In the genomic region with DNA sequence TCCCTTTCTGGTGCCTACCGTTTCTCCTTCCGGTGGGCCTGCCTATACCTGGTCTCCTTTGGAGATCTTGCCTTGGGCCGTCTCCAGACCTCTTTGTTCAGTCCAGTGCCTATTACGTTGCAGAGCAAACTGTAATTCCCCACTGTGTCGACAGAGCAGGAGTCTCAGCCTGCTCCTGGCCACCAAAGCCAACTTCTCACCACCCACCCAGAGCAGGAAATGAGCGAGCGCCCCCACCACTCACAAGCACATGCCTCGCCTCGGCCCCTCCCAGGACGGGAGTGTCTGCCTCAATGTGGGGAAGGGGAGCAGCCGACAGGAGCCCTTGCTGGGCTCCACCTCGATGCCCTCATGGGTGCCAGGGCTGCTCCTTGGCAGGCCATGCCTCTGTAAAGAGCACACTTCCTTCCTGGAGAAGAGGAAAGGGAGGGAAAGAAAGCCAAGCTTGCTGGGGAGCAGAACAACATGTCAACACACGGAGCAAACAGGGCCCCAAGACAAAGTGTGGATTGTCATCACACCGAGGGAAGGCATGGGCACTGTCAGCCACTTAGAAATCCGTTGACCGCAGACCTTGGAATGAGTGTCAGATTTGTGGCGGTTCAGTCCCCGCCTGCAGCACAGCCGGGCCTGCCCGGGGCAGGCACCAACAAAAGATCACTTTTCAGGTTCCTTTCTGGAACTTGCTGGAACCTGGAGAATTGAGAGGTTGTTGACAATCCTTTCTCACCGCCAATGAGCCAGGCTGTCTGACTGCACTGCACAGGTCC, we compare ENCODE assay signal across 8 mouse cellular contexts. TPM values are rescaled to one million over a fixed set of nuclear protein-coding genes. Genes with fewer than 3 reads are reported as not detected.
A peak's percentile ranks its signal among the peaks of the same experiment; 100 is the strongest.
DNase-seq lines count a peak whose midpoint lies in the region; ATAC-seq and TF ChIP-seq lines count a peak whose summit lies in the region.

No protein-coding gene starts in this region.

- WGBS in heart, embryonic 10.5 days: 39% methylated on average over 21 of the region's 21 CpGs
- WGBS in intestine, embryonic 16.5 days: 54% methylated on average over 21 of the region's 21 CpGs
- WGBS in neural tube, embryonic 15.5 days: 79% methylated on average over 21 of the region's 21 CpGs

- DNase-seq in heart, embryonic 10.5 days (ENCODE audit: low spot score): peak; percentile 75
- no peak for DNase-seq in heart, adult 8-10 months (ENCODE audit: low spot score)
- no peak for DNase-seq in cerebellum, adult 9-10 months
- DNase-seq in testis, postnatal 10 days (ENCODE audit: low spot score): no peak
- no peak for DNase-seq in frontal cortex, postnatal 14 days (ENCODE audit: low spot score in 2 of 2)

- H3K9ac ChIP-seq in intestine, embryonic 16.5 days (ENCODE audit: low read depth, low read length): peak overlapping the region; percentile 41
- H3K9ac ChIP-seq in neural tube, embryonic 15.5 days (replicated peaks): no peak overlapping the region

- peak overlapping the region; percentile 29; the same call in 1 of the 2 replicates for H3K4me3 ChIP-seq in heart, embryonic 10.5 days
- no peak overlapping the region for H3K4me3 ChIP-seq in bone marrow macrophage, adult 2 months (ENCODE audit: insufficient read depth, low read length)
- H3K4me3 ChIP-seq in intestine, embryonic 16.5 days (ENCODE audit: low read length): no peak overlapping the region
- no peak overlapping the region for H3K4me3 ChIP-seq in neural tube, embryonic 15.5 days (replicated peaks)

- H3K36me3 ChIP-seq in heart, embryonic 10.5 days: peaks cover 48% of the 10 kb centered on the region
- peaks cover 3% of the 10 kb centered on the region; the same call in 1 of the 2 replicates for H3K36me3 ChIP-seq in intestine, embryonic 16.5 days (ENCODE audit: control insufficient read depth, insufficient read depth, low read length)
- H3K36me3 ChIP-seq in neural tube, embryonic 15.5 days: peaks cover 17% of the 10 kb centered on the region; the same call in 1 of the 2 replicates

- no peak for TF ChIP-seq CTCF in bone marrow macrophage, adult 2 months (IDR thresholded peaks at IDR 0.05; ENCODE audit: low read depth, low read length)

- peaks cover 85% of the 10 kb centered on the region for H3K4me1 ChIP-seq in heart, embryonic 10.5 days
- H3K4me1 ChIP-seq in bone marrow macrophage, adult 2 months (ENCODE audit: control insufficient read depth, insufficient read depth, low read length): peaks cover 67% of the 10 kb centered on the region
- H3K4me1 ChIP-seq in intestine, embryonic 16.5 days (ENCODE audit: control insufficient read depth, insufficient read depth, low read length): peaks cover 46% of the 10 kb centered on the region
- peaks cover 51% of the 10 kb centered on the region for H3K4me1 ChIP-seq in neural tube, embryonic 15.5 days

- peak; percentile 35 for ATAC-seq in intestine, embryonic 16.5 days
- ATAC-seq in neural tube, embryonic 15.5 days (ENCODE audit: low FRiP score): no peak

- peak overlapping the region; percentile 87 for H3K27ac ChIP-seq in heart, embryonic 10.5 days
- peak overlapping the region; percentile 72 for H3K27ac ChIP-seq in bone marrow macrophage, adult 2 months (ENCODE audit: insufficient read depth, low read depth, low read length)
- peak overlapping the region; percentile 65 for H3K27ac ChIP-seq in intestine, embryonic 16.5 days (ENCODE audit: low read length)
- peak overlapping the region; percentile 48; the same call in 1 of the 2 replicates for H3K27ac ChIP-seq in neural tube, embryonic 15.5 days (replicated peaks)

- H3K4me2 ChIP-seq in intestine, embryonic 16.5 days (ENCODE audit: low read depth, low read length): no peak overlapping the region
- H3K4me2 ChIP-seq in neural tube, embryonic 15.5 days: no peak overlapping the region

- no peak for TF ChIP-seq POLR2A in bone marrow macrophage, adult 2 months (IDR thresholded peaks at IDR 0.05; ENCODE audit: borderline replicate concordance, low read depth, low read length)

- no peaks in the 10 kb centered on the region for H3K27me3 ChIP-seq in heart, embryonic 10.5 days (ENCODE audit: insufficient read depth, poor library complexity, severe bottlenecking)
- no peaks in the 10 kb centered on the region for H3K27me3 ChIP-seq in intestine, embryonic 16.5 days (replicated peaks; ENCODE audit: control insufficient read depth, insufficient read depth, low read length)
- no peaks in the 10 kb centered on the region for H3K27me3 ChIP-seq in neural tube, embryonic 15.5 days (replicated peaks)

- H3K9me3 ChIP-seq in heart, embryonic 10.5 days: no peaks in the 10 kb centered on the region
- H3K9me3 ChIP-seq in intestine, embryonic 16.5 days (ENCODE audit: control insufficient read depth, low read length): no peaks in the 10 kb centered on the region
- no peaks in the 10 kb centered on the region for H3K9me3 ChIP-seq in neural tube, embryonic 15.5 days (replicated peaks)

RNA-seq across cellular contexts. Expression of gene Trim8, which starts 22.0 kb away (rescaled TPM):
- polyA plus RNA-seq in heart, embryonic 10.5 days (2016; fragmentation: Nextera tagmentation; extraction: Ambion mirVana): 17.6 and 22.0 TPM in 2 replicates
- total RNA-seq in heart, adult 8-10 months (2022): 10 to 100 TPM; 31.5 to 38.8 (median 37.6) TPM
- 66.3 and 69.0 TPM in 2 replicates for polyA plus RNA-seq in bone marrow macrophage, adult 2 months (2012; ENCODE audit: insufficient read depth, insufficient read length, missing spikeins)
- 10.1 and 13.7 TPM in 2 replicates for polyA plus RNA-seq in intestine, embryonic 16.5 days (2015; fragmentation: Nextera tagmentation; extraction: Ambion mirVana)
- polyA plus RNA-seq in neural tube, embryonic 15.5 days (2015; fragmentation: Nextera tagmentation; extraction: Ambion mirVana): 23.5 and 25.5 TPM in 2 replicates
